Mouse (Mus musculus) midbrain, embryonic 11.5 days (tissue): Measurements from ENCODE around the gene Rpia. TPM values are rescaled to one million over a fixed set of nuclear protein-coding genes. Genes with fewer than 3 reads are reported as not detected.

ENCODE experiments used
- ATAC-seq: fragments of 200-750 bp; cut with Nextera tagmentation; 2 replicates; pipeline ENCODE4 v1.8.0; 2017; ENCODE audit warnings: moderate TSS enrichment, moderate library complexity; ENCODE audit not compliant: low FRiP score
- DNase-seq: peaks from one replicate; pipeline ENCODE4 v3.0.0; 2015; ENCODE audit warnings: low spot score; ENCODE audit errors: missing footprints
- H3K27ac ChIP-seq: fragments of 300-500 bp; sonication (generic); 2 replicates; pipeline ENCODE4 v1.5.1; 2014; ENCODE audit warnings: low read depth, low read length
- H3K27me3 ChIP-seq: fragments of 300-500 bp; sonication (generic); 2 replicates; pipeline ENCODE4 v1.6.1; 2014; ENCODE audit warnings: mild to moderate bottlenecking, low read length, moderate library complexity, mixed read lengths; ENCODE audit not compliant: control insufficient read depth, insufficient read depth
- H3K36me3 ChIP-seq: fragments of 300-500 bp; sonication (generic); 2 replicates; pipeline ENCODE4 v1.6.1; 2014; ENCODE audit warnings: mild to moderate bottlenecking, low read length, moderate library complexity, mixed read lengths; ENCODE audit not compliant: control insufficient read depth, insufficient read depth
- H3K4me1 ChIP-seq: fragments of 300-500 bp; sonication (generic); 2 replicates; pipeline ENCODE4 v1.6.1; 2014; ENCODE audit warnings: low read length; ENCODE audit not compliant: control insufficient read depth, insufficient read depth
- H3K4me2 ChIP-seq: fragments of 300-500 bp; sonication (generic); 2 replicates; pipeline ENCODE4 v1.6.1; 2014; ENCODE audit warnings: mild to moderate bottlenecking, moderate library complexity
- H3K4me3 ChIP-seq: fragments of 300-500 bp; sonication (generic); 2 replicates; pipeline ENCODE4 v1.5.1; 2014; ENCODE audit warnings: low read depth, low read length
- H3K9ac ChIP-seq: fragments of 300-500 bp; sonication (generic); 2 replicates; pipeline ENCODE4 v1.6.1; 2014; ENCODE audit warnings: low read length
- H3K9me3 ChIP-seq: fragments of 300-500 bp; sonication (generic); 2 replicates; pipeline ENCODE4 v1.6.1; 2016; ENCODE audit warnings: low read length; ENCODE audit not compliant: control insufficient read depth
- WGBS: fragments of 180-500 bp; shearing (Covaris S2); extraction: QIAGEN DNeasy Blood & Tissue Kit; methylation state at CpG from one replicate; pipeline ENCODE4 v1.1.7; 2014; 5-methylcytosine and 5-hydroxymethylcytosine counted together
- polyA plus RNA-seq: library from polyadenylated mRNA; unstranded; fragments of >200 nt; fragmentation: Nextera tagmentation; extraction: Ambion mirVana; gene quantifications from 2 replicates; pipeline ENCODE4 v1.2.1, GENCODE M21; 2014

Gene Rpia
- polyA plus RNA-seq, 1 experiment from 2014 or later = 1.9 TPM

DNA sequence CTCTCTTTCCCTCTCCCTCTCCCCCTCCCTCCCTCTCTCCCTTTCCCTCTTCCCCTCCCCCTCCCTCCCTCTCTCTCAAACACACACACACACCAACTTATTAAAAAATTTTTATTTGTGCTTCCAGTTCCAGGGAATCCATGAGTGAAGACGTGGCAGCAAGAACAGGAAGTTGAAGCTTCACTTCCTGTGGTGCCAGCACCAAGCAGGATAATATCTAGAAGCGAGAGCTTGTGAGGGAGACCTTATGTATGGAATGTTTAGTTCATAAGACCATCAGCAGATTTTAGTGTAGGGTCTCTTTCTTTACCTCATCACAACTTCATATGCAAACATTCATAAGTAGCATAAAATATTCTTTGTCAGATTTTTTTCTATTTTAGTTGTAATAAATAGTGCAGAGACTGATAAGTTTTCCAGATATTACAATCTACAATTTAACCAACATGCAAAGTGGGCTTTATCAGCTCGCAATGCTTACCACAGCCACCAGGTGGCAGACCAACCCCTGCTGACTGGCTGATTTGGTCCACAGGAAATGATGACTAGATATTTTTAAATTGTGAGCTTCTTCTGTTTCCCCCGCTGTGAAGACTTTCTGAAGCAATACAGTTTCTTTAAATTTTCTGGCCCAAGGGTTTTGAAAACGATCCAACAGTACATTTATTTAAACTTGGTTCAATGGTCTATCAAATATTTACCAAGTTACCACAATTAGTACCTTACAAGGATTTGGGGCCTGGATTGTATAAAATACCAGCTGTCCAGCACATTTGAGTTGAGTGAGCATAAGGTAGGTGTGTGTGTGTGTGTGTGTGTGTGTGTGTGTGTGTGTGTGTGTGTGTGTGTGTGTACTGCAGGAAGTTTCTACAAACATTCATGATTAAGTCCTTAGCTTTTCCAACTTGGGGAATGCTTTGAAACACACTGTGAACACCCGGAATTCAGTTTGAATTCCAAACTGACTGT lies 19.8 kb upstream of the Rpia start:
- ATAC-seq = no peak
- Histone ChIP-seq H3K4me3 (no peak overlapping the region), H3K27me3 (no peaks in the 10 kb centered on the region), H3K27ac (no peak overlapping the region), H3K4me1 (no peaks in the 10 kb centered on the region), H3K9me3 (no peaks in the 10 kb centered on the region), H3K4me2 (no peak overlapping the region), H3K36me3 (no peaks in the 10 kb centered on the region), H3K9ac (no peak overlapping the region)
- peak; percentile 97 for DNase-seq
- WGBS = 21% methylated on average over 6 of the region's 6 CpGs

DNA sequence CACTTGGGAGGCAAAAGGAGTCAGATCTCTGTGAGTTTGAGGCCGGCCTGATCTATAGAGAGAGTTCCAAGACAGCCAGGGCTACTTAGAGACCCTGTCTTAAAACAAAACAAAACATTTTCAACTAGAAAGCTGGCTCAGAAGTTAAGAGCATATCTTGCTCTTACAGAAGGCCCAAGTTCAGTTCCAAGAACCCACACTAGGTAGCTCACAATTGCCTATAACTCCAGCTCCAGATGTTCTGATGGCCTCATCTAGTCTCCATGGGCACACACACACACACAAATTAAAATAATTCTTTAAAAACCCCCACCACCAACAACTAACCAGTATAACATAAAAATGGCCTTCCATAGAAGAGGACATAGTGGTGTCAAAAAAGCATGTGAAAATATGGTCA lies 18.5 kb upstream of the Rpia start:
- WGBS = 75% methylated on average over 1 of the region's 1 CpGs
- H3K4me1 ChIP-seq = no peaks in the 10 kb centered on the region; the same call in 1 of the 2 replicates
- ATAC-seq (no peak), DNase-seq (no peak)
- H3K27me3 ChIP-seq = no peaks in the 10 kb centered on the region
- no peaks in the 10 kb centered on the region for H3K9me3 ChIP-seq
- no peak overlapping the region for H3K27ac ChIP-seq
- H3K4me2 ChIP-seq = no peak overlapping the region
- H3K4me3 ChIP-seq = no peak overlapping the region
- H3K36me3 ChIP-seq = no peaks in the 10 kb centered on the region
- no peak overlapping the region for H3K9ac ChIP-seq

DNA sequence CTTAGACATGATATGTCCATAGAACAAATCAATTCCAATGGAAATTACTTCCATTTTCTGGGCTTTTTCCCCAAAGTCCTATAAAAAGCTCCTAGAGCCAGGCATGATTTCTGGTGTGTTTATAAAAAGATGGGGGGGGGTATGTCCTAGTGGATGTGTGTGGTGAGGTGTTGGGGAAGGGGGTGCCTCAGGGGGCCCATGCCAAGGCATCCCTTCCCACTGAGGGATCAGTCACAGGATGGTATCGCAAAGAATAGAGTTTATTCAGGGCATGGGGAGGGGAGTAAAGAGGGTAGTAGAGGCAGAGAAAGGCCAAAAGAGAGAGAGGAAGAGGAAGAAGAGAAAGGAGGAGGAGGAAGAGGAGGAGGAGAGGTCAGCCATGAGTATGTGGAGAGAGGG lies 14.5 kb upstream of the Rpia start:
- H3K9ac ChIP-seq = no peak overlapping the region
- H3K4me3 ChIP-seq = no peak overlapping the region
- 50% methylated on average over 1 of the region's 1 CpGs for WGBS
- H3K9me3 ChIP-seq = no peaks in the 10 kb centered on the region
- no peak overlapping the region for H3K27ac ChIP-seq
- no peaks in the 10 kb centered on the region; the same call in 1 of the 2 replicates for H3K4me1 ChIP-seq
- no peaks in the 10 kb centered on the region for H3K36me3 ChIP-seq
- H3K27me3 ChIP-seq = no peaks in the 10 kb centered on the region
- DNase-seq (no peak), ATAC-seq (peak; percentile 23; the same call in 1 of the 2 replicates)
- no peak overlapping the region for H3K4me2 ChIP-seq

DNA sequence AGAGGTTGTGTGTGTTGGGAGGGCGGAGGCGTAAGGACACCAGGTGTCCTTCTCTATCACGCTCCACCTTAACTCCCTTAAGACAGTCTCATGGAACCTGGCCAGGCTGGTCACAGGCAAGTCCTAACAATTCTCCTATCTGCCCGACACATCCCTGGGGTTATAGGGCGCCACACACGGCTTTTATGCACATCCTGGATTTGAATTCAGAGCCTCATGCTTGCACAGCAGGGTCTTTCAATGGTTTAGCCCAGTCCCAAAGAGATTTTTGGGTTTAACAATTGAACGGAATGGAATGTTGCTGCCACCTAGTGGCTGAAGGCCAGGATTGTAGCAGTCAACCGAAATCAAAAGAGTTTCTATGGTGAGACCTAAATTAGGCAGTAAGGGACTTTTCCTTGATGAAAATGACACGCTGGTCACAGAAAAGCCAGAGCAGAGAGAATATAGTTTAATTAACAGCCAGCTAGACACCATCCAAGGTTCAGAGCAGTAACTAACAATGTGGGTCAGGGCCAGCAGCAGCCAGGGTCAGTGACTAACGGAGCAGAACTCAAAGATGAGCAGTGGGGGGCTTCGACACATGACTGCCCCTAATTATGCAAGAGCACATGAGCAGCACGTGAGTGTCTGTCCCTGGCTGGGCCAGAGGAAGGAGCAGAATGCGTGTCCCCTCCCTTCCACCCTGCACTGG lies 13.9 kb upstream of the Rpia start:
- 9% methylated on average over 13 of the region's 13 CpGs for WGBS
- no peak overlapping the region for H3K4me2 ChIP-seq
- H3K27ac ChIP-seq = no peak overlapping the region
- H3K36me3 ChIP-seq = no peaks in the 10 kb centered on the region
- H3K4me1 ChIP-seq = no peaks in the 10 kb centered on the region; the same call in 1 of the 2 replicates
- no peak overlapping the region for H3K4me3 ChIP-seq
- ATAC-seq (peak; percentile 77), DNase-seq (peak; percentile 97)
- H3K9me3 ChIP-seq = no peaks in the 10 kb centered on the region
- no peaks in the 10 kb centered on the region for H3K27me3 ChIP-seq
- no peak overlapping the region for H3K9ac ChIP-seq

DNA sequence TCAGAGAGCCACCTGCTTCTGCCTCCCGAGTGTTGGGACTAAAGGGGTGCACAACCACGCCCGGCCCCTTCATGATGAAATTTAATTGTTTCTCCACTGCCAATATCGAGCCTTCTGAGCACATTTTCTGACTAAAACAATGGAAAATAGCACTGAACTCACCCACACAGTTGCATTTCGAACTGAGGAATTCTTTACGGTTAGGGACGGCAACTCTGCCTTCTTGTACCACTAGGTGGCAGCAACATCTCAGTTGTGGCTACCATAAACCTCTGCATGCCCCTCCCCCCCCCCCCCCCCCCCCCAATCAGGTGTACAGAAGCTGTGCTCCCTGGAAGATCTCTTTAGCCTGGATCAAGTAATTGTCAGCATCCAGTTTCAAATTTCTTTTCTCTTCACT lies 13.2 kb upstream of the Rpia start:
- H3K4me3 ChIP-seq = no peak overlapping the region

DNA sequence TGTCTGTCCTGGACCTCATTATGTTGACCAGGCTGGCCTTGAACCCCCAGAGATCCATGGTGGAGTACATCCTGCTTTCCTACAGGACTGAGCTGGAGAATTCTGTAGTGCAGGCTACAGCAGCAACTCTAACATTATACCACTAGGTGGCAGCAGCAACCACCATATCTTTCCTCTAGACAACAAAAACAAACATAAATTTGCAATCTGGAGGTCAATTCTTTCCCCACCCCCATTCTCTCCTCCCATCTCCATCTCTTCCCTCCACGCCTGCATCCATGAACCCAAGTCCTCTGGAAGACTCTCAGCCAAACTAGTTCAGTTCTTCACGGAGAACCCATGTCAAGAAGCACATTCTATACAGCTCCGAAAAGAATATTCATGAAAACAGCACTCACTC lies 12.6 kb upstream of the Rpia start:
- no peaks in the 10 kb centered on the region for H3K9me3 ChIP-seq
- H3K27ac ChIP-seq = no peak overlapping the region
- ATAC-seq = peak; percentile 22; the same call in 1 of the 2 replicates
- H3K4me3 ChIP-seq = no peak overlapping the region
- H3K4me2 ChIP-seq = no peak overlapping the region
- H3K36me3 ChIP-seq = no peaks in the 10 kb centered on the region
- 27% methylated on average over 3 of the region's 3 CpGs for WGBS
- DNase-seq = peak; percentile 91
- no peaks in the 10 kb centered on the region for H3K27me3 ChIP-seq
- H3K4me1 ChIP-seq = no peaks in the 10 kb centered on the region; the same call in 1 of the 2 replicates
- no peak overlapping the region for H3K9ac ChIP-seq

More for the DNA sequence above, 13.2 kb upstream of the Rpia start:
- Histone ChIP-seq H3K9me3 (no peaks in the 10 kb centered on the region), H3K4me1 (no peaks in the 10 kb centered on the region; the same call in 1 of the 2 replicates), H3K27me3 (no peaks in the 10 kb centered on the region), H3K36me3 (no peaks in the 10 kb centered on the region), H3K4me2 (no peak overlapping the region), H3K9ac (no peak overlapping the region), H3K27ac (no peak overlapping the region)
- DNase-seq (peak; percentile 91), ATAC-seq (peak; percentile 51)
- 14% methylated on average over 7 of the region's 7 CpGs for WGBS

DNA sequence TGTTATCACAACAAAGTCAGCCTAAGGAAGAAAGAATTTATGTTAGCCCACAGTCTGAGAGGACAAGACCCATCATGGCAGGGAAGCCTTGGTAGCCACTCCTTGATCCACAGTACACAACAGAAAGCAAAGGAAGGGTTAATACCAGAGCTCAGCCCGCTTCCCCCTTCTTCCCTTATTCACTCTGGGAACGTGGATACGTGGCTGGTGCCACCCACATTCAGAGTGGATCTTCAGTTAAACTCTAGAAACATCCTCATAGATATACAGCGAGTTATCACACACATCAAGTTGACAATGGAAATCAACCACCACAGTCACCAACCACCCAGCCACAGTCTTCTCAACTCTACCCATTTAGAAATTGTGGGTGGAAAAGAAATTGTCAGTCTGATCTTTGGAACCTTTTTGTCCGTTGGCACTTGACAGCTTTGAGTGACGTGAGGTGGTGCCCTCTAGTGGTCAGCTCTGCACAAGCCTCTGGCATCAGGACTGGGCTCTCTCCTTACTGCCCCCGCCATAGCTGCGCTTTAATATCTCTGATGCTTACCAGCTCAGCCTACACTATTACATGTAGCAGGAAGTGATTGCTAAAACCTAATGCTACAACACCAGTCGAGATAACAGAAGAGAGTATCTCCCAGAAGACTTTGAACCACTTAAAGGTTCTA lies 5.7 kb upstream of the Rpia start:
- Histone ChIP-seq H3K4me1 (peaks cover 3% of the 10 kb centered on the region; the same call in 1 of the 2 replicates), H3K27me3 (no peaks in the 10 kb centered on the region), H3K4me2 (no peak overlapping the region), H3K36me3 (no peaks in the 10 kb centered on the region), H3K9ac (no peak overlapping the region), H3K27ac (no peak overlapping the region), H3K4me3 (no peak overlapping the region), H3K9me3 (no peaks in the 10 kb centered on the region)
- ATAC-seq (peak; percentile 76), DNase-seq (peak; percentile 93)
- WGBS = 20% methylated on average over 9 of the region's 9 CpGs

DNA sequence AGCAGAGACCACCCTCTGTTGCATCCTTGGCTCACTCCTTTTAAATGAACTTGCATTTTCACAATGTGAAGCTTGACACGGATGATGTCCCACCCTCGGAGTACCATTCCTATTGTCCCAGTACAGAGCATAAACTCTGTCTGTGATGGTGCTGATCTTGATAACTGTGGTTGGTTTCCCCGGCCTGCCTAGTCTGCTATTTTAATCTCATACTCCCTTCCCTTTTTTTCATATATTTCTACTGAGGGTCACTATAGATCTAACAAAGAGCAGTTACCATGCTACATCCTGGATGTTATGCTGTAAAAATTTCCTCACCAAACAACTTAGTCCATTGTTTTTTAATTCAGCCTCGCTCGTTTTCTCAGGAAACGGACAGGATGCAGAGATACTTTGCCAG lies 4.9 kb upstream of the Rpia start:
- ATAC-seq = no peak
- peaks cover 4% of the 10 kb centered on the region; the same call in 1 of the 2 replicates for H3K4me1 ChIP-seq
- H3K27ac ChIP-seq = no peak overlapping the region
- no peaks in the 10 kb centered on the region for H3K27me3 ChIP-seq
- WGBS = 88% methylated on average over 6 of the region's 6 CpGs
- H3K36me3 ChIP-seq = no peaks in the 10 kb centered on the region
- no peaks in the 10 kb centered on the region for H3K9me3 ChIP-seq
- no peak overlapping the region for H3K9ac ChIP-seq
- no peak for DNase-seq
- no peak overlapping the region for H3K4me2 ChIP-seq
- H3K4me3 ChIP-seq = no peak overlapping the region
